Mouse (Mus musculus) stomach, postnatal 0 days (tissue): ENCODE data around the gene Pyroxd2.

Experiments used
- CTCF ChIP-seq: IDR thresholded peaks from 2 replicates; pipeline ENCODE4 v1.5.1; 2016; ENCODE audit warnings: antibody characterized with exemption, low read depth, mild to moderate bottlenecking, moderate library complexity
- EP300 ChIP-seq: optimal IDR thresholded peaks from 2 replicates; pipeline ENCODE3; 2016; ENCODE audit warnings: antibody characterized with exemption

DNA sequence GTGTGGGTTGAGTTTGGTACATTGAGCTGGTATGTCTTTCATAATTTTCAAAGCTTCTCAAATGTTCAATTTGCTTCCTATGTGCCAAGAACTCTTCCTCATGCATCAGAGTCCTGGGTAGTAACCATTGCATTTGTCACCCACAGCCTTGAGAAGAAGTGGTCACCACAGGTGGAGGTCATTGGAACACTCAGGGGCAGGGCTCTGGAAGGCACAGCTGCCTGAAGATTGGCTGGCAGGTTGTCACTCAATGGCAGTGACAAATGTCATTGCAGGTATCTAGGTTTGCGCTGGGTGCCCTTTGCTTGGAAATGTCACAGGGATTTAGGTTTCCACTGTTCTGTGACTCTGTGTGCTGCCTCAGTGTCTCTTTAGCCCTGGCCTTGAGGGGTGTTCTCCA is 62.3 kb downstream of the Pyroxd2 start:
- no peak for TF ChIP-seq EP300
- no peak for TF ChIP-seq CTCF
